Mouse (Mus musculus) cerebellum, adult 2 months (tissue): ENCODE results near the gene Ndufa3.

ENCODE experiments used
- CTCF ChIP-seq: fragments of 200-500 bp; IDR thresholded peaks from 2 replicates; pipeline ENCODE4 v1.5.1; 2011; ENCODE audit warnings: low read depth, mild to moderate bottlenecking, control low read depth, low read length, moderate library complexity, borderline replicate concordance; ENCODE audit not compliant: insufficient read depth
- POLR2A ChIP-seq: fragments of 200-500 bp; IDR thresholded peaks from 2 replicates; pipeline ENCODE4 v1.6.1; 2011; ENCODE audit warnings: low read length, control low read depth, borderline replicate concordance; ENCODE audit not compliant: insufficient read depth

DNA sequence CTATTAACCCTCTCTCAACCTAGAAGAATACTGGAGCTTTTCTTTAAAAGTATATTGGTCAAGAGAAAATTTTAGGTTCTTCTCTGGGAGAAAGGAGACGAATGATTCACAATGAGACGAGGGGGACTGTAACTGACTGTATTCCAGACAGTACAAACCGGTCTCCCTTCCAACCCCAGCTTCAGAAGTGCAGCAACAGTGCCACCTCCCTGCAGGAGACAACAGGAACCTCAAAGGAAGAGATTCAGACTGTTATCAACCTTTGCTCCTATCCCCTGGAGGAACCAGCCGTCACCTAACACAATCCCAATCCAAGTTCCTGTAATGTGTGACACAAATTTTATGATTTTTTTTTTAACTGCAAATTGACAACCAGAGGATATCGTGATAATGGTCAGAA is 43.0 kb upstream of the Ndufa3 start:
- TF ChIP-seq CTCF (no peak), POLR2A (no peak)
